Mouse (Mus musculus) c-Kit-positive CD71-positive TER-119-negative erythroid progenitor cells, embryonic 14.5 days (primary cell): ENCODE measurements around the gene Sec22c.

Source experiments
- DNase-seq: peaks from one replicate; pipeline ENCODE4 v3.0.0-alpha.2; 2013; ENCODE audit warnings: low read depth

Sec22c gene

GRCm38 (mm10) chr9:121647026-121647425 lies 58.3 kb downstream of the Sec22c start:
- no peak for DNase-seq

- no peak for DNase-seq
Measured at GRCm38 (mm10) chr9:121644855-121645254, 60.4 kb downstream of the Sec22c start.

- peak; percentile 11 for DNase-seq
Measured at GRCm38 (mm10) chr9:121642401-121643181, 62.7 kb downstream of the Sec22c start, which contains the start of gene Vipr1. Vipr1 (plus strand) TSS chr9:121642716.

GRCm38 (mm10) chr9:121642001-121642400 lies 63.3 kb downstream of the Sec22c start, which contains the start of gene Lyzl4:
Lyzl4 (minus strand) TSS chr9:121642096.
- no peak for DNase-seq

- DNase-seq, result no peak
Measured at GRCm38 (mm10) chr9:121641235-121641915, 63.9 kb downstream of the Sec22c start.

GRCm38 (mm10) chr9:121639790-121640189 lies 65.5 kb downstream of the Sec22c start:
- DNase-seq, result no peak

- no peak for DNase-seq
Measured at GRCm38 (mm10) chr9:121635835-121636576, 69.3 kb downstream of the Sec22c start.

- no peak for DNase-seq
Measured at GRCm38 (mm10) chr9:121633306-121633705, 72.0 kb downstream of the Sec22c start.

GRCm38 (mm10) chr9:121632891-121633290 lies 72.4 kb downstream of the Sec22c start:
- DNase-seq, result no peak

- DNase-seq, result no peak
Measured at GRCm38 (mm10) chr9:121631946-121632345, 73.3 kb downstream of the Sec22c start.

- DNase-seq, result no peak
Measured at GRCm38 (mm10) chr9:121630627-121631026, 74.7 kb downstream of the Sec22c start.
